Mouse (Mus musculus) neural tube, embryonic 10.5 days (tissue): Measurements from ENCODE around the gene Zfp646.
"Not testable (repeated sequence)": the region's sequence is repeated elsewhere in the genome, so short reads cannot be mapped to it uniquely, and the experiment has no call there.

Experiments
- DNase-seq: peaks from one replicate; pipeline ENCODE4 v3.0.0-alpha.2; 2017; ENCODE audit warnings: low spot score; ENCODE audit errors: extremely low spot score

Zfp646 gene

DNA sequence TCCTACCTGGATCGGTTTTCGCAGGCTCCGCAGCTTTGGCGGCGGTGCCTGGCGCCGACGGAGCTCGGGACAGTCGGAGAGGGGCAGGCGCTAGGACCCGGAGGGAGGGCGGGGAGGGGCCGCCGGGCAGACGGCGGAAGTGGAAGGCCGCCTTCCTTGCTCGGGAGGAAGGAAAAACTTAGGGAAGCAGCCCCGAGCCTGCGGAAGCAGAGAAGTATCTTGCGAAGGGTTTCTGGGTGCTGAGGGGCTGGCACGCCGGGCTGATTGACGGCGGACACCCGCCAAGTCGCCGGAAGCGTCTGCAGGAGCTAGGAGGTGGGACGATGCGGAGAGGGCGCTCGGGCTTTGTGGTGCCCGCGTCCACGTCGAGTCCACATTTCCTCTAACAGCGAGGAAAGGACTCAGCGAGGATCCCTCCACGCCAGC lies at the start of gene Zfp646:
Gene Zfp646 (plus strand): TSS at position 181 of the 426 bp plus-strand sequence.
- peak; percentile 93 for DNase-seq

- DNase-seq = no peak
These were observed 40.5 kb upstream of the Zfp646 start for GRCm38 (mm10) chr7:127835550-127835949.

DNA sequence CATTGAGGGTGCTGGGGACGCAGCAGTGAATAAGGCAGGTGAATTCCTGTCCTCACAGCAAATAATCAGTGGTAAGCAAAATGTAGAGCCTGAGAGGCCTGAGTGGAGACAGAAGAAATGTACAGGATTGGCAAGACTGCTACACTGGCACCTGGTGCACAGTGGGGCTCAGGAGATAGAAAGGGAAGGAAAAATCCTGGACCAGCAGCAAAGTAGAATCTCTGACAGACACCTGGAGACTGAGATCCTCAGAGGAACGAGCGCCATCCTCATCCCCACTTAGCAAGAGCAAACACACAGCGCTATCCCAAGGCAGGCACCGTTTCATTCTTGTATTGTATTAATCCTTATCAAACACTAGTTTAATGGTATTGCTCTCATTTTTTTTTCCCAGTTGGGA lies 38.5 kb upstream of the Zfp646 start:
- no peak for DNase-seq

DNA sequence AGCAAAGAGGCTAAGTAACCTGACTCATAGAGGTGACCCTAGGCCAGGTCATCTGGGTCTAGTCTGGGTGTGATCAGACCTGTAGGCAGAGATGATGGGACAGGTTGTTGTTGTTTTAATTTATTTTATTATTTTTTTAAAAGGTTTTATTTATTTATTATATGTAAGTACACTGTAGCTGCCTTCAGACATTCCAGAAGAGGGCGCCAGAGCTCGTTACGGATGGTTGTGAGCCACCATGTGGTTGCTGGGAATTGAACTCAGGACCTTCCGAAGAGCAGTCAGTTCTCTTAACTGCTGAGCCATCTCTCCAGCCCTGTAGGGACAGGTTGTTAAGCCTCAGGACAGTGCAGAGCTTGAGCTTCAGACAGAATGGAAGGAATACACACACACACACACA lies 38.1 kb upstream of the Zfp646 start:
- not testable (repeated sequence) for DNase-seq

DNA sequence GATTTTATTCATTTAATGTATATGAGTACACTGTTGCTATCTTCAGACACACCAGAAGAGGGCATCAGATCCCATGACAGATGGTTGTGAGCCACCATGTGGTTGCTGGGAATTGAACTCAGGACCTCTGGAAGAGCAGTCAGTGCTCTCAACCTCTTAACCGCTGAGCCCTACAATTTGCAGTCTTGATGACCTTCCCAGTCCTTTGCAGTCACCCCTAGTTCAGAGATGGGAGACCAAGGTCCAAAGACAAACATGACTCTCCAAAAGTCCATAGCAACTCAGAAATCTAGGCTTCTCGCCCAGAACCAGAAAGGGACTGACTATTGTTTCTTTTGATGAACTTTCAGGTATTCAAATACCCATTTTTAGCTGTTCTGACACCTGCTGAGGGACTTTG lies 36.0 kb upstream of the Zfp646 start:
- DNase-seq = not testable (repeated sequence)

- DNase-seq = no peak
These were observed 35.1 kb upstream of the Zfp646 start for GRCm38 (mm10) chr7:127840886-127841285.

GRCm38 (mm10) chr7:127841340-127842000 lies 34.6 kb upstream of the Zfp646 start:
- DNase-seq = peak; percentile 90

DNA sequence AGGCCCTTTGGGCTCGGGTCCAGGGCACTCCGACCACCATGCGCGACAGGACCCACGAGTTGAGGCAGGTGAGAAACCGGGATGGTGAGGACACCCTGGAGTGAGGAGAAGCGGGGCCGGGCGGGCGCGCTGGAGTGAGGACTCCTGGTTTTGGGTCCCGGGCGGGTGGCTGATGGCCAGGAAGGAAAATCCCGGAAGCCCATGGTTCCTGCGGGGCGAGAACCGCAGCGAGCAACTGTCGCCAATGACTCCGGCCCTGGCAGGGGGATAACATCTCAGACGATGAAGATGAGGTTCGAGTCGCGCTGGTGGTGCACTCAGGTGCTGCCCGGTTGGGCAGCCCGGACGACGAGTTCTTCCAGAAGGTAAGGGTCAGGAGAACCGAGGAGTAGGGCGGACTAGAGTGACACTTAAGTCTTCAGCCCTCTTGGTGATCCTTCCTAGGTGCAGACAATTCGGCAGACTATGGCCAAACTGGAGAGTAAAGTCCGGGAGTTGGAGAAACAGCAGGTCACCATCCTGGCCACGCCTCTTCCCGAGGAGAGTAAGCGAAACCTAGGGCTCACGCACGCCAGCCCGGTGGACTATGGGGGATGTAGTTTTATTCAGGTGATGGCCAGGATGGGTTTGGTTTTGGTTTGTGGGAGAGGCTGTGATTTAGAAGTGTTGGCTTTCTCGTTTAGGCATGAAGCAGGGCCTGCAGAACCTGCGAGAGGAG lies 33.9 kb upstream of the Zfp646 start:
- peak; percentile 64 for DNase-seq

DNA sequence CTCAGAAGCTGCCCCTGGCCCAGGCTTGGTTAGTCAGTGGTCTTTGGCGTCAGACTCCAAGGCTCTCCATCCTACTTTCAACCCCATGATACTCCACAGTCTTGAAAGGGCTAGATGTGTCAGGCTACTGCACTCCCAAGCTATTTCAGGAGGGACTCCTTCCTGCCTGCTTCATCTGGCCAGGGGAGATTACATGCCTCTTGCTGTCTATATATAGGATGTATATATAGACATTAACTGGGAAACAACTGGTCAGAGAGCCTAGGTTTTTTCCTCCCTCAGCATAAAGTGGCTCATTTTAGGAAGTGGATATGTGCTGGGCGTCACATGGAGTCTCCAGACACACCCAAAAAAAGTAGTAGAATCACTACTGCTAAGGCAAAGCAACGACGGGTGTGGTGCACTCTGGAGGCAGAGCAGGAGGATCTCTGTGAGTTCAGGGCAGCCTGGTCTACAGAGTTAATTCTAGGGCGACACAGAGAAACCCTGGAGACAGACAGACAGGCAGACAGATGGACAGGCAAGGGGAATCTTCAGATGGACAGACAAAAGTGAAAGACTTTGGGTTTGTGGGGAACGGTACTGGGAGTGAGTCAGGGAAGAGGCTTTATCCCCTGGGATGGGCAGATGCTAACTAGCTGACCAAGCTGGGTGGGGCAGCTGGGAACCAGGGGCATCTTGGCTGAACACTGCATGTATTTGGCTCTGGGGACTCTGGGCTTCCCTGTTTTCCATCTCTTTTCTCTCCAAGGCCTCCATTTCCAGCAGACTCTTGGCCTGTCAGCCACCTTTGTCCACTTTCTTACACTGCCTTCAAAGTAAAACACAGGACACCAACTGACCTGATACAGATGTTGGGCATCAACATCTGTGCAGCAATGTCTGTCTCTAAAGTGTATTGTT lies 25.8 kb upstream of the Zfp646 start:
- no peak for DNase-seq

DNA sequence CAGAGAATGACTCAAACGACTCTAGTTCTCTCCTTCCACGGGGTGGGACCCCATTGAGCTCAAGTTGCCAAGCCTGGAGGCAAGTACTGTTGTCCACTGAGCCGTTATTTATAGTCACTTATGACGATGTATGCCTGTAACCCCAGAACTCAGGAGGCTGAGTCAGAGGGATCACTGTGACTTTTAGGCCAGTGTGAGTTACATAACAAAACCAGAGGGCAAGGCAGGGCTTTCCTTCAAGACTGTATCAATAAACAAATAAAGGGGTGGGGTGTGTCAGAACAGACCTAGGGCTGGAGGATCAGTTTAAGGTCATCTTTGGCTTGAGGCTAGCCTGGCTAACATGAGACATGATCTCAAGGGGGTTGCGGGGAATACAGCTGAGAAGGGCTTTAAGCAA lies 25.1 kb upstream of the Zfp646 start:
- DNase-seq = no peak

GRCm38 (mm10) chr7:127858258-127858657 lies 17.8 kb upstream of the Zfp646 start:
- no peak for DNase-seq

DNA sequence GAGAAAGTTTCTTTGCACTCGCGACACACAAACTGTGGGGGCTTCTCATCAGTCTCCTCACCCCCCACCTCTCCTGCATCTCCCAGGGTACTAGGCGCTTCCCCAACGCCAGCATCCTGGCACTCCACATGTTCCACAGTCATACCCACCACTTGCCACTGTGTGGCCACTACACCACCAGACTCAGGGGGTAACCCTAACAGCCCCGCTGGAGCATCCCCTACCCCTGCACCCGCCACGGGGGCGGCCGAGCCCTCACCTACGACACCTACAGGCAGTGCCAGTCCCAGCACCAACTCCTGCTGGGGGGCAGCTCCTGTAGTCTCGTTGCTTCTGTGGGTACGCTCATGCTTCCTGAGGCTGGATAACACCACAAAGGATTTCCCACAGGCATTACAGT lies 9.6 kb upstream of the Zfp646 start:
- no peak for DNase-seq

GRCm38 (mm10) chr7:127867641-127868040 lies 8.4 kb upstream of the Zfp646 start:
- DNase-seq = no peak

DNA sequence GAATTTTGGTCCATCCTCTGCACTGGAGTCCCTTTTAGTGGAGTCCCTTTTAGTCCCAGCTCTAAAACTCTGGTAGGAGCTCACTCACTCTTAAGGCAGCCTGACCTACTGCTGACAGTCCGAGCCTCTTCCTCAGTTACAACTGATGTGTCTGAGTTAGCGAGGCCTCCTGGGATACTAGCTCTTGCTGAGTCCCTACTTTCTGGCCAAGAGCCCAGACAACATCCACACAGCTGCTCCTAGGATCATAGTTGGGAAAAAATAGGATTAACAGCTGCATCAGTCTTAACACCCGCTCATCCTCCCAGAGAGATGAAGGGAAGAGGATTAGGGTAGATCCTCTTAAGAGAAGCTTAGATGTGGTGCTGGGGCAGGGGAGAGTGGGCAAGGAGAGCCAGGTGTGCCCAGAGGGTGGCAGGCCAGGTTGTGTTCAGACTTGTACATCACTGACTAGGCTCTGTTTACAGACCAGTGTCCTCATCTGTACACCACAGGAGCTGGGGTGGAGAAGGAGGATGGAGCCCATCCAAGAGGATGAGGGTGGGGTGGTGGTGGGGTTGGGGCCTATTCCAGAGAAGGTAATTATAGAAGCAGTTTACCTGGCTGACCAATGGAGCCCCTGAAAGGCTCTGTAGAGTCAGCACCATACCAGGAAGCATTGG lies 6.7 kb upstream of the Zfp646 start:
- DNase-seq = no peak

DNA sequence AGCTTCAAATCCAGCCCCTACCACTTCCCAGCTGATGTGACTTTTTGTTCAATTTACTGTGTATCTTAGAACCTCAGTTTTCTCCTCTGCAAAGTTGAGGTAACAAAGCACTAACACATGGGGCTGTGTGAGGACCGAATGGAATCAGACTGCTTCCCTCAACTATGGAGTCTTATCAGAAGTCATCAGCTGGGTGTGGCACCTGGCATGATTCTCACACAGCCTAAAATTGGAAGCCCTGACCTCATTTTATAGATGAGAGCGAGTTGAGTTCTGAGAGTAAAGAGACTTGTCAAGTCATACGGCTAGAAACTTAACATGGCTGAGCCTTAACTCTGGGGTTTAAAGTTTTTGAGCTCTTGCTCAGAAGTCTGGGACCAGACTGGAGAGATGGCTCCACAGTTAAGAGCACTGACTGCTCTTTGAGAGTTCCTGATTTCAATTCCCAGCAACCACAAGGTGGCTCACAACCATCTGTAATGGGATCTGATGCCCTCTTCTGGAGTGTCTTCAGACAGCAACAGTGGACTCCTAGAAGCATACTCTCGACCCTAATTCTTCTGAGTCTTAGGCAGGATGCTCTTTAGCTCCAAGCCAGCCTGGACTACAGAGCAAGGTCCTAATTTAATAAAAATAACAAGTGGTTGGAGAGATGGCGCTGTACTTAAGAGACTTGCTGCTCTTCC lies 5.7 kb upstream of the Zfp646 start:
- DNase-seq = no peak

DNA sequence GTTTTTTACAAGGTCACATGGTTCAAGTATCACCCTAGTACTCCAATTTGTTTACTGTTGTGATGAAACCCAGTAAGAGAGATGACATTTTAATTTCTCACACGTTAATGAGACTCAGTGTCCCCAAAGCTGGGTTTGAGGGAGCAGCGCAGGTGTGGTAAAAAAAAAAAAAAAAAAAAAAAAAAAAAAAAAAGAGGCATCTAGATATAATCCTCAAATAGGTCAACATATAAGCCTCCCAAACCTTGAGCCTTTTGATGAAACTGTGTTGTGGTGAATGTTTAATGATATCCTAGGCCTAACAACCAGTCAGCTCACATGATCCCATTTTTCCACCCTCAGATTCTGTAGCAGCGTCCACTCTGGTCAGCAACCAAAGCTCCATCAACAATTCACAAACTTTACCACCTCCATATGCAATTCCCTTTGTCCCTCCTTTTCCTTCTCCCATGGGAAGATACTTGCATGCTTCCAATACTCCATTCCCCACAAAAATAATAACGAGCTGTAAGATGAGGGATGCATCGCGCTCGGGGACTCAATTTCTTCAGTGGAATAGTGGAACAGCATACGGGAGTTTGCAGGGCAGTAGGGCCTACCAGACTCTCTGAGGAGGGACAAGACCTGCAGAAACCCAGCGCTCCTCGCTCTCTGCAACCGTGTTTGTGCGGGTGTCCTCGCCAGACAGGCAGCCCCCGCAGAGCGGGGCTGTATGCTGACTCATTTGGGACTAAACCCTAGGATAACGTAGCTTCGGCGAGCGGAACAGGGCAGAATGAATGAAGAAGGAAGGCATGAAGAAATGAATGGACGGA lies 1.0 kb upstream of the Zfp646 start:
- no peak for DNase-seq

- peak; percentile 100 for DNase-seq
These were observed 407 bp upstream of the Zfp646 start for GRCm38 (mm10) chr7:127875627-127876001.

GRCm38 (mm10) chr7:127876467-127877348 lies 687 bp downstream of the Zfp646 start, which contains the start of gene Zfp668:
Gene Zfp668 (minus strand): TSS chr7:127876828.
- DNase-seq = peak; percentile 96

- DNase-seq = no peak
These were observed 3.3 kb downstream of the Zfp646 start for GRCm38 (mm10) chr7:127879301-127879700.
